Mouse (Mus musculus): ENCODE data around the gene Fgg. TPM values are rescaled to one million over a fixed set of nuclear protein-coding genes. Genes with fewer than 3 reads are reported as not detected.

Fgg gene
- polyA plus RNA-seq (2012; rRNA removed): 0.32 and 1.4 TPM in 2 replicates

- no peaks in the 10 kb centered on the region for H3K4me1 ChIP-seq (ENCODE audit: control insufficient read depth, insufficient read depth, low read length)
- H3K4me3 ChIP-seq (replicated peaks; ENCODE audit: extremely low read depth, low read depth, low read length): no peak within 1 kb of the TSS
- WGBS: 40% methylated on average over 7 of the region's 7 CpGs
- DNase-seq: no peak
- TF ChIP-seq POLR2A (IDR thresholded peaks at IDR 0.05; ENCODE audit: borderline replicate concordance, extremely low read depth, low read depth, low read length) (no peak), CTCF (IDR thresholded peaks at IDR 0.05; ENCODE audit: insufficient read depth, low read length) (no peak)
Measured at GRCm38 (mm10) chr3:83007557-83007956, at the start of gene Fgg. Gene Fgg (plus strand): TSS chr3:83007724.

GRCm38 (mm10) chr3:82971046-82971445 is 36.5 kb upstream of the Fgg start:
- Histone ChIP-seq H3K4me1 (ENCODE audit: control insufficient read depth, insufficient read depth, low read length) (no peaks in the 10 kb centered on the region), H3K4me3 (replicated peaks; ENCODE audit: extremely low read depth, low read depth, low read length) (no peak overlapping the region)
- WGBS: 63% methylated on average over 3 of the region's 3 CpGs
- TF ChIP-seq CTCF (IDR thresholded peaks at IDR 0.05; ENCODE audit: insufficient read depth, low read length) (no peak), POLR2A (IDR thresholded peaks at IDR 0.05; ENCODE audit: borderline replicate concordance, extremely low read depth, low read depth, low read length) (no peak)
- no peak for DNase-seq

GRCm38 (mm10) chr3:82980818-82981217 is 26.7 kb upstream of the Fgg start:
- no peak for DNase-seq
- Histone ChIP-seq H3K4me1 (ENCODE audit: control insufficient read depth, insufficient read depth, low read length) (no peaks in the 10 kb centered on the region), H3K4me3 (replicated peaks; ENCODE audit: extremely low read depth, low read depth, low read length) (no peak overlapping the region)
- 55% methylated on average over 6 of the region's 6 CpGs for WGBS
- no peak for TF ChIP-seq POLR2A (IDR thresholded peaks at IDR 0.05; ENCODE audit: borderline replicate concordance, extremely low read depth, low read depth, low read length)
- no peak for TF ChIP-seq CTCF (IDR thresholded peaks at IDR 0.05; ENCODE audit: insufficient read depth, low read length)

GRCm38 (mm10) chr3:82981861-82982260 is 25.7 kb upstream of the Fgg start:
- DNase-seq: no peak
- no peak for TF ChIP-seq CTCF (IDR thresholded peaks at IDR 0.05; ENCODE audit: insufficient read depth, low read length)
- TF ChIP-seq POLR2A (IDR thresholded peaks at IDR 0.05; ENCODE audit: borderline replicate concordance, extremely low read depth, low read depth, low read length): no peak
- WGBS: 64% methylated on average over 8 of the region's 8 CpGs

GRCm38 (mm10) chr3:82984840-82985239 is 22.7 kb upstream of the Fgg start:
- no peak for DNase-seq
- WGBS: 67% methylated on average over 2 of the region's 2 CpGs
- no peak for TF ChIP-seq CTCF (IDR thresholded peaks at IDR 0.05; ENCODE audit: insufficient read depth, low read length)
- no peak for TF ChIP-seq POLR2A (IDR thresholded peaks at IDR 0.05; ENCODE audit: borderline replicate concordance, extremely low read depth, low read depth, low read length)
- no peak overlapping the region for H3K4me3 ChIP-seq (replicated peaks; ENCODE audit: extremely low read depth, low read depth, low read length)
- H3K4me1 ChIP-seq (ENCODE audit: control insufficient read depth, insufficient read depth, low read length): no peaks in the 10 kb centered on the region

More at GRCm38 (mm10) chr3:82981861-82982260, 25.7 kb upstream of the Fgg start:
- no peak overlapping the region for H3K4me3 ChIP-seq (replicated peaks; ENCODE audit: extremely low read depth, low read depth, low read length)
- no peaks in the 10 kb centered on the region for H3K4me1 ChIP-seq (ENCODE audit: control insufficient read depth, insufficient read depth, low read length)

- no peak for DNase-seq
- H3K4me3 ChIP-seq (replicated peaks; ENCODE audit: extremely low read depth, low read depth, low read length): no peak overlapping the region
- WGBS: 64% methylated on average over 12 of the region's 12 CpGs
- TF ChIP-seq CTCF (IDR thresholded peaks at IDR 0.05; ENCODE audit: insufficient read depth, low read length): no peak
- TF ChIP-seq POLR2A (IDR thresholded peaks at IDR 0.05; ENCODE audit: borderline replicate concordance, extremely low read depth, low read depth, low read length): no peak
- H3K4me1 ChIP-seq (ENCODE audit: control insufficient read depth, insufficient read depth, low read length): no peaks in the 10 kb centered on the region
Measured at GRCm38 (mm10) chr3:82991963-82992362, 15.6 kb upstream of the Fgg start.

- DNase-seq: no peak
- no peak for TF ChIP-seq CTCF (IDR thresholded peaks at IDR 0.05; ENCODE audit: insufficient read depth, low read length)
- no peak for TF ChIP-seq POLR2A (IDR thresholded peaks at IDR 0.05; ENCODE audit: borderline replicate concordance, extremely low read depth, low read depth, low read length)
- Histone ChIP-seq H3K4me1 (ENCODE audit: control insufficient read depth, insufficient read depth, low read length) (no peaks in the 10 kb centered on the region), H3K4me3 (replicated peaks; ENCODE audit: extremely low read depth, low read depth, low read length) (no peak overlapping the region)
- 91% methylated on average over 6 of the region's 6 CpGs for WGBS
Measured at GRCm38 (mm10) chr3:82992956-82993355, 14.6 kb upstream of the Fgg start.

- Histone ChIP-seq H3K4me1 (ENCODE audit: control insufficient read depth, insufficient read depth, low read length) (no peaks in the 10 kb centered on the region), H3K4me3 (replicated peaks; ENCODE audit: extremely low read depth, low read depth, low read length) (no peak overlapping the region)
- peak; percentile 42 for DNase-seq
- 5% methylated on average over 24 of the region's 24 CpGs for WGBS
- TF ChIP-seq POLR2A (IDR thresholded peaks at IDR 0.05; ENCODE audit: borderline replicate concordance, extremely low read depth, low read depth, low read length) (no peak), CTCF (IDR thresholded peaks at IDR 0.05; ENCODE audit: insufficient read depth, low read length) (peak; percentile 45; the same call in 1 of the 2 replicates)
Measured at GRCm38 (mm10) chr3:82995368-82995767, 12.2 kb upstream of the Fgg start.

- DNase-seq: no peak
- Histone ChIP-seq H3K4me3 (replicated peaks; ENCODE audit: extremely low read depth, low read depth, low read length) (no peak overlapping the region), H3K4me1 (ENCODE audit: control insufficient read depth, insufficient read depth, low read length) (no peaks in the 10 kb centered on the region)
- WGBS: 74% methylated on average over 3 of the region's 3 CpGs
- TF ChIP-seq POLR2A (IDR thresholded peaks at IDR 0.05; ENCODE audit: borderline replicate concordance, extremely low read depth, low read depth, low read length): no peak
- TF ChIP-seq CTCF (IDR thresholded peaks at IDR 0.05; ENCODE audit: insufficient read depth, low read length): no peak
Measured at GRCm38 (mm10) chr3:82996656-82997055, 10.9 kb upstream of the Fgg start.

- H3K4me3 ChIP-seq (replicated peaks; ENCODE audit: extremely low read depth, low read depth, low read length): no peak overlapping the region
- TF ChIP-seq CTCF (IDR thresholded peaks at IDR 0.05; ENCODE audit: insufficient read depth, low read length): peak; percentile 49; the same call in 1 of the 2 replicates
- no peak for TF ChIP-seq POLR2A (IDR thresholded peaks at IDR 0.05; ENCODE audit: borderline replicate concordance, extremely low read depth, low read depth, low read length)
- peak; percentile 8 for DNase-seq
- 30% methylated on average over 8 of the region's 8 CpGs for whole genome bisulfite sequencing
- H3K4me1 ChIP-seq (ENCODE audit: control insufficient read depth, insufficient read depth, low read length): no peaks in the 10 kb centered on the region
Measured at GRCm38 (mm10) chr3:82998772-82999463, 8.6 kb upstream of the Fgg start.

All from lung, adult 2 months (tissue).